Mouse (Mus musculus) forebrain, embryonic 12.5 days (tissue): ENCODE measurements around the gene Vgll4. TPM values are rescaled to one million over a fixed set of nuclear protein-coding genes. Genes with fewer than 3 reads are reported as not detected.

Experiments
- ATAC-seq: fragments of 200-750 bp; cut with Nextera tagmentation; 2 replicates; pipeline ENCODE4 v1.8.0; 2017; ENCODE audit warnings: moderate TSS enrichment; ENCODE audit not compliant: low FRiP score
- H3K27ac ChIP-seq: fragments of 300-500 bp; sonication (generic); 2 replicates; pipeline ENCODE4 v1.5.1; 2016; ENCODE audit warnings: mild to moderate bottlenecking
- H3K27me3 ChIP-seq: fragments of 300-500 bp; sonication (generic); 2 replicates; pipeline ENCODE4 v1.6.1; 2016; ENCODE audit warnings: mild to moderate bottlenecking
- H3K36me3 ChIP-seq: fragments of 300-500 bp; sonication (generic); replicated peaks from 2 replicates; pipeline ENCODE4 v1.6.1; 2016; ENCODE audit warnings: mild to moderate bottlenecking
- H3K4me1 ChIP-seq: fragments of 300-500 bp; sonication (generic); 2 replicates; pipeline ENCODE4 v1.6.1; 2016
- H3K4me2 ChIP-seq: fragments of 300-500 bp; sonication (generic); 2 replicates; pipeline ENCODE4 v1.6.1; 2016; ENCODE audit warnings: mild to moderate bottlenecking, moderate library complexity
- H3K4me3 ChIP-seq: fragments of 300-500 bp; sonication (generic); replicated peaks from 2 replicates; pipeline ENCODE4 v1.5.1; 2016; ENCODE audit warnings: mild to moderate bottlenecking
- H3K9ac ChIP-seq: fragments of 300-500 bp; sonication (generic); 2 replicates; pipeline ENCODE4 v1.6.1; 2016; ENCODE audit warnings: mild to moderate bottlenecking
- H3K9me3 ChIP-seq: fragments of 300-500 bp; sonication (generic); 2 replicates; pipeline ENCODE4 v1.6.1; 2016
- WGBS: fragments of 180-500 bp; shearing (Covaris S2); methylation state at CpG from one replicate; pipeline ENCODE4 v1.1.7; 2016; 5-methylcytosine and 5-hydroxymethylcytosine counted together
- polyA plus RNA-seq: library from polyadenylated mRNA; unstranded; fragments of >200 nt; fragmentation: Nextera tagmentation; extraction: Ambion mirVana; gene quantifications from 2 replicates; pipeline ENCODE4 v1.2.1, GENCODE M21; 2016

The Vgll4 gene
- polyA plus RNA-seq, 1 experiment from 2014 or later: 96.1 TPM

GRCm38 (mm10) chr6:114907459-114907858, 62.3 kb downstream of the Vgll4 start:
- H3K4me3 ChIP-seq: no peak overlapping the region
- H3K9me3 ChIP-seq: no peaks in the 10 kb centered on the region
- peaks cover 66% of the 10 kb centered on the region for H3K4me1 ChIP-seq
- ATAC-seq: no peak
- H3K27me3 ChIP-seq: no peaks in the 10 kb centered on the region
- no peak overlapping the region for H3K27ac ChIP-seq
- no peak overlapping the region for H3K9ac ChIP-seq
- H3K4me2 ChIP-seq: no peak overlapping the region
- WGBS: 90% methylated on average over 6 of the region's 6 CpGs
- H3K36me3 ChIP-seq: 0 out of 2 replicates have a peak, but pooled peaks cover 4% of the 10 kb centered on the region

DNA sequence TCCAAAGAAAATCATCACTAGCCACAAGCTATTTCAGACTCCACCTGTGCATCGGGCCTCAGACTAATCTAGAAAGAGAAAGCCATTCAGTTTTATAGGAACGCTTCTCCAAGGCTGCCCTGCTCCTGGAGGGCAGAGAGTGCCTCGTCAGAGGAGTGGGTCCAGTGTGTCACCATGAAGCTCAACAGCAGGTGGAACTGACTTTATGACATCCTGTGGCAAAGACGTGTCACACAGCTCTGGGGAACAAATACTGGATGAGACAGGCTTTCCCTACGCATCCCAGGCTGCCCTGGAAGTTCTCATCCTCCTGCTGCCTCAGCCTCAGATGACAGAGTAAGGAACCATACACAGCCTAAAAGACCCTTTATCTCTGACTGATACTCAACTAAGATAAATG, 63.6 kb downstream of the Vgll4 start:
- Histone ChIP-seq H3K36me3 (0 out of 2 replicates have a peak, but pooled peaks cover 4% of the 10 kb centered on the region), H3K4me3 (no peak overlapping the region), H3K9ac (no peak overlapping the region; the same call in 1 of the 2 replicates), H3K4me2 (no peak overlapping the region), H3K27ac (no peak overlapping the region), H3K4me1 (peaks cover 66% of the 10 kb centered on the region), H3K27me3 (no peaks in the 10 kb centered on the region), H3K9me3 (no peaks in the 10 kb centered on the region)
- ATAC-seq: no peak
- WGBS: 88% methylated on average over 5 of the region's 5 CpGs

DNA sequence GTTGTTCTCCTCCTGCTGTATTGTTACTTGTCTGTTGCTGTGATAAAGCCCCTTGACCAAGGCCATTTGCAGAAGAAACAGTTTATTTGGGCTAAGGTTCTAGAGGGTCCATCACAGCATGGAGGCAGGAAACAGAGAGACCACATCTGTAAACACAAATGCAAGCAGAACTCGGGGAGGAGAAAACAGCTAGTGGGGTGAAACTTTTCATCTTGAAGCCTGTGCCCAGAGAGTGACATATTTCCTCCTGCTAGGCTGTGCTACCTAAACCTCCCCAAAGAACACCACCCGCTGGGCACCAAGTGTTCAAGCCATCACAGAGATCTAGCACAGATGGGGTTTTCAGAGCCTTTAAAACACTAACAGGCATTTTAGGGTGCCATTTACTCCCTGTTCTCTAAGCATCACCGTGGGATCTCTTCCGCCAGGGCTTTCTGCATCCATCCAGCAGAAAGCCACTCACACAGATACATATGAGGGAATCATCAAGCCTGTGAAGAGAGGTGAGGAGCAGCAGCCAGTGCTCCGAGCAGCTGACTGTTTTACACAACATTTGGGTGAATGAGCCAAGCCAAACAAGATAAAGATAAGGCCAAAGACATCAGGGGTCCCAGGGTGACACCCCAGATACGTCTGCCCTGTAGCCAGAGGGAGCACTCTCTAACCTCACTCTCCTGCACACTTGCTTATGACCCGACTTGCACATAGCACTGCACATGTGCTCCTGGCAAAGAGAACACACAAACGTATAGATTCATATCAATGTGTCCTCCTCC, 64.4 kb downstream of the Vgll4 start:
- Histone ChIP-seq H3K4me1 (peaks cover 72% of the 10 kb centered on the region), H3K36me3 (0 out of 2 replicates have a peak, but pooled peaks cover 4% of the 10 kb centered on the region), H3K4me3 (no peak overlapping the region), H3K27me3 (no peaks in the 10 kb centered on the region), H3K4me2 (no peak overlapping the region), H3K27ac (no peak overlapping the region), H3K9ac (no peak overlapping the region), H3K9me3 (no peaks in the 10 kb centered on the region)
- no peak for ATAC-seq
- WGBS: 85% methylated on average over 8 of the region's 8 CpGs

- 0 out of 2 replicates have a peak, but pooled peaks cover 4% of the 10 kb centered on the region for H3K36me3 ChIP-seq
- WGBS: 95% methylated on average over 3 of the region's 3 CpGs
- no peak overlapping the region for H3K9ac ChIP-seq
- no peaks in the 10 kb centered on the region for H3K27me3 ChIP-seq
- H3K27ac ChIP-seq: no peak overlapping the region
- no peak for ATAC-seq
- peaks cover 78% of the 10 kb centered on the region for H3K4me1 ChIP-seq
- H3K9me3 ChIP-seq: no peaks in the 10 kb centered on the region
- H3K4me2 ChIP-seq: no peak overlapping the region
- no peak overlapping the region for H3K4me3 ChIP-seq
Observed at GRCm38 (mm10) chr6:114904818-114905217, 65.0 kb downstream of the Vgll4 start.

- Histone ChIP-seq H3K27me3 (no peaks in the 10 kb centered on the region), H3K4me3 (no peak overlapping the region), H3K4me2 (no peak overlapping the region), H3K9ac (no peak overlapping the region), H3K4me1 (peaks cover 84% of the 10 kb centered on the region), H3K9me3 (no peaks in the 10 kb centered on the region), H3K27ac (no peak overlapping the region), H3K36me3 (0 out of 2 replicates have a peak, but pooled peaks cover 5% of the 10 kb centered on the region)
- WGBS: 82% methylated on average over 6 of the region's 6 CpGs
- ATAC-seq: no peak
Observed at GRCm38 (mm10) chr6:114904233-114904632, 65.6 kb downstream of the Vgll4 start.

- Histone ChIP-seq H3K27ac (peak overlapping the region; percentile 69), H3K4me2 (peak overlapping the region; percentile 47), H3K9ac (peak overlapping the region; percentile 42; the same call in 1 of the 2 replicates), H3K27me3 (no peaks in the 10 kb centered on the region), H3K36me3 (peaks cover 14% of the 10 kb centered on the region; the same call in 1 of the 2 replicates), H3K4me3 (no peak overlapping the region), H3K4me1 (peaks cover 80% of the 10 kb centered on the region), H3K9me3 (no peaks in the 10 kb centered on the region)
- peak; percentile 32; the same call in 1 of the 2 replicates for ATAC-seq
- WGBS: 22% methylated on average over 4 of the region's 4 CpGs
Observed at GRCm38 (mm10) chr6:114901921-114902320, 67.9 kb downstream of the Vgll4 start.

DNA sequence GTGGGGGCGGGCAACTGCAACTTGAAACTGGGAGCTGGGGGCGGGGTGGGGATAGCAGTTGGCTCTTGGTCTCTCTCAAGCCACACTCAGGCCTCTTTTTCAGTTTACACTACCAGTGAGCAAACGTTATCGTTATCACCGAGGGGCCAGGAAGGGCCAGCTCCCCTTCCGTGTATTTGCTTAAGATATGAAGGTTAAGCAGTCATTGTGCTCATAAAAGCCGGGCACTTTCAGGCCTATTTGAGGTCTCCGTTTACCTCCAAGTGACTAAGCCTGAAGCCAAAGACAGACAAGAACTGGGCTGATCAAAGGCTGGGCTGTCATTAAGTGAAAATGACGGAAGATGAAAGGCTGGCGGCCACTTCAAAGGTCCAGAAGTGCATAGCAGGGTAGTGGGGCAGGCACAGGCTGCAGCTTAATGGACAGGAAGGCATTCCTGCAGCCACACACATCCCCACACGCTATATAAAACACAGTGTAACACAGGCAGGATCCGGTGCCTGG, 68.4 kb downstream of the Vgll4 start:
- Histone ChIP-seq H3K27me3 (no peaks in the 10 kb centered on the region), H3K27ac (peak overlapping the region; percentile 69), H3K9ac (peak overlapping the region; percentile 42; the same call in 1 of the 2 replicates), H3K4me1 (peaks cover 75% of the 10 kb centered on the region), H3K4me3 (no peak overlapping the region), H3K36me3 (peaks cover 18% of the 10 kb centered on the region; the same call in 1 of the 2 replicates), H3K4me2 (peak overlapping the region; percentile 47), H3K9me3 (no peaks in the 10 kb centered on the region)
- WGBS: 7% methylated on average over 12 of the region's 12 CpGs
- ATAC-seq: no peak

- Histone ChIP-seq H3K27me3 (no peaks in the 10 kb centered on the region), H3K4me1 (peaks cover 69% of the 10 kb centered on the region), H3K9ac (no peak overlapping the region), H3K4me3 (no peak overlapping the region), H3K9me3 (no peaks in the 10 kb centered on the region), H3K36me3 (peaks cover 24% of the 10 kb centered on the region; the same call in 1 of the 2 replicates), H3K4me2 (peak overlapping the region; percentile 32; the same call in 1 of the 2 replicates), H3K27ac (peak overlapping the region; percentile 70)
- ATAC-seq: no peak
- 28% methylated on average over 10 of the region's 10 CpGs for WGBS
Observed at GRCm38 (mm10) chr6:114900194-114900593, 69.6 kb downstream of the Vgll4 start.

GRCm38 (mm10) chr6:114899652-114900051, 70.1 kb downstream of the Vgll4 start:
- H3K27ac ChIP-seq: peak overlapping the region; percentile 70
- H3K4me3 ChIP-seq: no peak overlapping the region
- WGBS: 53% methylated on average over 7 of the region's 7 CpGs
- no peaks in the 10 kb centered on the region for H3K27me3 ChIP-seq
- no peak overlapping the region for H3K9ac ChIP-seq
- H3K36me3 ChIP-seq: peaks cover 26% of the 10 kb centered on the region; the same call in 1 of the 2 replicates
- H3K4me2 ChIP-seq: peak overlapping the region; percentile 32; the same call in 1 of the 2 replicates
- no peaks in the 10 kb centered on the region for H3K9me3 ChIP-seq
- peaks cover 65% of the 10 kb centered on the region for H3K4me1 ChIP-seq
- no peak for ATAC-seq

- H3K27me3 ChIP-seq: no peaks in the 10 kb centered on the region
- H3K36me3 ChIP-seq: peaks cover 26% of the 10 kb centered on the region; the same call in 1 of the 2 replicates
- H3K4me1 ChIP-seq: peaks cover 65% of the 10 kb centered on the region
- H3K9me3 ChIP-seq: no peaks in the 10 kb centered on the region
- no peak for ATAC-seq
- 98% methylated on average over 4 of the region's 4 CpGs for WGBS
- H3K4me2 ChIP-seq: no peak overlapping the region
- no peak overlapping the region for H3K9ac ChIP-seq
- no peak overlapping the region for H3K27ac ChIP-seq
- no peak overlapping the region for H3K4me3 ChIP-seq
Observed at GRCm38 (mm10) chr6:114898949-114899348, 70.8 kb downstream of the Vgll4 start.

DNA sequence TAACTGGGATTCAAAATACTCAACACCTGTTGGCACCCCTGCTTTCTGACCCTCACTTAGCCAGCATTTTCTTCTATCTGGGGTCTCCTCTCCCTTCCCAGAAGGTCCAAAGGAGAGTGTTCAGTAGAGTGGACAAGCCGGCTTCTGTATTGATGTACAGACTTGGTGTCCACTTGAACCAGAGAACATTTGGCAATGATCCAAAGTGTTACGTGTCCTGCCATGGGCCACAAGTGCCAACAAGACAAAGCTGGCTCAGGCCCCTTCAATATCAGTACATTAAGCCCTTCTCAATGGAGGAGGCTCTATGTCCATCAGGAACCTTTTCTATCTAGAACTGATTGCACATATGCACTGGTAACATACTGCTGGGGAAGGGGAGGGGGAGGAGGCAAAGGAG, 73.5 kb downstream of the Vgll4 start:
- Histone ChIP-seq H3K4me3 (no peak overlapping the region), H3K9me3 (no peaks in the 10 kb centered on the region), H3K4me1 (peaks cover 65% of the 10 kb centered on the region), H3K36me3 (peaks cover 26% of the 10 kb centered on the region; the same call in 1 of the 2 replicates), H3K9ac (no peak overlapping the region), H3K27me3 (no peaks in the 10 kb centered on the region), H3K27ac (no peak overlapping the region), H3K4me2 (no peak overlapping the region)
- no peak for ATAC-seq
- WGBS: 82% methylated on average over 2 of the region's 2 CpGs

- Histone ChIP-seq H3K9ac (no peak overlapping the region), H3K27me3 (no peaks in the 10 kb centered on the region), H3K9me3 (no peaks in the 10 kb centered on the region), H3K4me1 (peaks cover 65% of the 10 kb centered on the region), H3K4me2 (no peak overlapping the region), H3K4me3 (no peak overlapping the region), H3K36me3 (peaks cover 27% of the 10 kb centered on the region; the same call in 1 of the 2 replicates), H3K27ac (no peak overlapping the region)
- ATAC-seq: no peak
- WGBS: 92% methylated on average over 7 of the region's 7 CpGs
Observed at GRCm38 (mm10) chr6:114895191-114895590, 74.6 kb downstream of the Vgll4 start.
